Mouse (Mus musculus) central nervous system, embryonic 11.5 days (tissue): ENCODE data around the gene Gm11099. TPM values are rescaled to one million over a fixed set of nuclear protein-coding genes. Genes with fewer than 3 reads are reported as not detected.

Experiments
- polyA plus RNA-seq: library from polyadenylated mRNA; depleted of rRNA; stranded (reverse); fragments of >200 nt; gene quantifications from 2 replicates; pipeline ENCODE4 v1.2.3, GENCODE M21; 2012; rRNA removed

The Gm11099 gene
- polyA plus RNA-seq: not detected in 2 replicates

DNA sequence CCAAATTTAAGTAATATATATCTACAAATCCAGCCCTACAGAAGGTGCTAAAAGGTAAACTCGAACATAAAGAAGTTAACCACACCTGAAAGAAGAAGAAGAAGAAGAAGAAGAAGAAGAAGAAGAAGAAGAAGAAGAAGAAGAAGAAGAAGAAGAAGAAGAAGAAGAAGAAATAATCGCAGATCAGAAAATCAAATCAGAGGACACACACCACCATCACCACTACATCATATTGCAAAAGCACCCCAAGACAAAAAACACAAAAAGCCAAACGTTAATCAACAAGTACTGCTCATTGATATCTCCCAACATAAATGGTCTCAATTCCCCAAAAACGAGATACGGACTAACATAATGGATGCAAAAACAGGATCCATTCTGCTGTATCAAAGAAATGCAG is at the start of gene Gm11099:
Gm11099 (plus strand) TSS at position 301 of the 400 bp plus-strand sequence.

